Mouse (Mus musculus): Measurements from ENCODE around the gene Slco1b2. TPM values are rescaled to one million over a fixed set of nuclear protein-coding genes. Genes with fewer than 3 reads are reported as not detected.
"Not testable (repeated sequence)": the region's sequence is repeated elsewhere in the genome, so short reads cannot be mapped to it uniquely, and the experiment has no call there.

Gene Slco1b2
- not detected in 2 replicates for polyA plus RNA-seq (2016; fragmentation: Nextera tagmentation; extraction: Ambion mirVana)

- Histone ChIP-seq H3K36me3 (no peaks in the 10 kb centered on the region), H3K4me1 (replicated peaks) (no peaks in the 10 kb centered on the region), H3K27me3 (ENCODE audit: insufficient read depth, poor library complexity, severe bottlenecking) (no peaks in the 10 kb centered on the region), H3K9me3 (no peaks in the 10 kb centered on the region), H3K27ac (no peak within 1 kb of the TSS), H3K4me3 (no peak within 1 kb of the TSS)
- no peak for DNase-seq (ENCODE audit: low spot score)
- 87% methylated on average over 3 of the region's 3 CpGs for WGBS
Measured at GRCm38 (mm10) chr6:141629291-141629690, at the start of gene Slco1b2. Gene Slco1b2, plus strand, starts transcription at chr6:141629518.

GRCm38 (mm10) chr6:141584791-141585403 lies 44.4 kb upstream of the Slco1b2 start:
- WGBS, result 66% methylated on average over 1 of the region's 1 CpGs
- Histone ChIP-seq H3K27ac (no peak overlapping the region), H3K4me1 (replicated peaks) (no peaks in the 10 kb centered on the region), H3K9me3 (no peaks in the 10 kb centered on the region), H3K4me3 (no peak overlapping the region), H3K27me3 (ENCODE audit: insufficient read depth, poor library complexity, severe bottlenecking) (no peaks in the 10 kb centered on the region), H3K36me3 (no peaks in the 10 kb centered on the region)
- no peak for DNase-seq (ENCODE audit: low spot score)

- no peaks in the 10 kb centered on the region for H3K9me3 ChIP-seq
- no peak overlapping the region for H3K4me3 ChIP-seq
- no peak overlapping the region for H3K27ac ChIP-seq
- H3K36me3 ChIP-seq, result no peaks in the 10 kb centered on the region
- WGBS, result 73% methylated on average over 1 of the region's 1 CpGs
- H3K27me3 ChIP-seq (ENCODE audit: insufficient read depth, poor library complexity, severe bottlenecking), result no peaks in the 10 kb centered on the region
- DNase-seq (ENCODE audit: low spot score), result no peak
- H3K4me1 ChIP-seq (replicated peaks), result no peaks in the 10 kb centered on the region
Measured at GRCm38 (mm10) chr6:141590002-141590401, 39.3 kb upstream of the Slco1b2 start.

- not testable (repeated sequence) for H3K4me3 ChIP-seq; H3K9me3 ChIP-seq; H3K4me1 ChIP-seq (replicated peaks); H3K27ac ChIP-seq; DNase-seq (ENCODE audit: low spot score); H3K27me3 ChIP-seq (ENCODE audit: insufficient read depth, poor library complexity, severe bottlenecking); H3K36me3 ChIP-seq
- 63% methylated on average over 4 of the region's 4 CpGs for WGBS
Measured at GRCm38 (mm10) chr6:141590598-141591200, 38.6 kb upstream of the Slco1b2 start.

- no peaks in the 10 kb centered on the region for H3K27me3 ChIP-seq (ENCODE audit: insufficient read depth, poor library complexity, severe bottlenecking)
- 93% methylated on average over 2 of the region's 2 CpGs for WGBS
Measured at GRCm38 (mm10) chr6:141596081-141596480, 33.2 kb upstream of the Slco1b2 start.

GRCm38 (mm10) chr6:141597037-141597436 lies 32.3 kb upstream of the Slco1b2 start:
- 94% methylated on average over 2 of the region's 2 CpGs for WGBS
- no peaks in the 10 kb centered on the region for H3K4me1 ChIP-seq (replicated peaks)
- H3K4me3 ChIP-seq, result no peak overlapping the region
- no peak for DNase-seq (ENCODE audit: low spot score)
- no peaks in the 10 kb centered on the region for H3K36me3 ChIP-seq
- H3K27me3 ChIP-seq (ENCODE audit: insufficient read depth, poor library complexity, severe bottlenecking), result no peaks in the 10 kb centered on the region
- H3K9me3 ChIP-seq, result peaks cover 10% of the 10 kb centered on the region
- H3K27ac ChIP-seq, result no peak overlapping the region

More at GRCm38 (mm10) chr6:141596081-141596480, 33.2 kb upstream of the Slco1b2 start:
- DNase-seq (ENCODE audit: low spot score), result no peak
- H3K4me3 ChIP-seq, result no peak overlapping the region
- no peaks in the 10 kb centered on the region for H3K4me1 ChIP-seq (replicated peaks)
- no peak overlapping the region for H3K27ac ChIP-seq
- no peaks in the 10 kb centered on the region for H3K36me3 ChIP-seq
- H3K9me3 ChIP-seq, result peaks cover 10% of the 10 kb centered on the region

- Histone ChIP-seq H3K4me3 (no peak overlapping the region), H3K9me3 (peaks cover 10% of the 10 kb centered on the region), H3K27ac (no peak overlapping the region), H3K27me3 (ENCODE audit: insufficient read depth, poor library complexity, severe bottlenecking) (no peaks in the 10 kb centered on the region), H3K4me1 (replicated peaks) (no peaks in the 10 kb centered on the region), H3K36me3 (no peaks in the 10 kb centered on the region)
- DNase-seq (ENCODE audit: low spot score), result no peak
- 71% methylated on average over 9 of the region's 9 CpGs for WGBS
Measured at GRCm38 (mm10) chr6:141600940-141601339, 28.4 kb upstream of the Slco1b2 start.

- DNase-seq (ENCODE audit: low spot score), result no peak
- no peaks in the 10 kb centered on the region for H3K9me3 ChIP-seq
- no peak overlapping the region for H3K27ac ChIP-seq
- no peaks in the 10 kb centered on the region for H3K27me3 ChIP-seq (ENCODE audit: insufficient read depth, poor library complexity, severe bottlenecking)
- no peaks in the 10 kb centered on the region for H3K36me3 ChIP-seq
- H3K4me1 ChIP-seq (replicated peaks), result no peaks in the 10 kb centered on the region
- WGBS, result 81% methylated on average over 2 of the region's 2 CpGs
- no peak overlapping the region for H3K4me3 ChIP-seq
Measured at GRCm38 (mm10) chr6:141610702-141611260, 18.5 kb upstream of the Slco1b2 start.

GRCm38 (mm10) chr6:141614017-141614416 lies 15.3 kb upstream of the Slco1b2 start:
- Histone ChIP-seq H3K4me1 (replicated peaks) (no peaks in the 10 kb centered on the region), H3K9me3 (no peaks in the 10 kb centered on the region), H3K27me3 (ENCODE audit: insufficient read depth, poor library complexity, severe bottlenecking) (no peaks in the 10 kb centered on the region), H3K4me3 (no peak overlapping the region), H3K27ac (no peak overlapping the region), H3K36me3 (no peaks in the 10 kb centered on the region)
- no peak for DNase-seq (ENCODE audit: low spot score)

GRCm38 (mm10) chr6:141615348-141615747 lies 14.0 kb upstream of the Slco1b2 start:
- H3K27me3 ChIP-seq (ENCODE audit: insufficient read depth, poor library complexity, severe bottlenecking), result no peaks in the 10 kb centered on the region
- no peak overlapping the region for H3K27ac ChIP-seq
- H3K4me3 ChIP-seq, result no peak overlapping the region
- H3K36me3 ChIP-seq, result no peaks in the 10 kb centered on the region
- H3K4me1 ChIP-seq (replicated peaks), result no peaks in the 10 kb centered on the region
- 88% methylated on average over 3 of the region's 3 CpGs for WGBS
- H3K9me3 ChIP-seq, result no peaks in the 10 kb centered on the region
- DNase-seq (ENCODE audit: low spot score), result no peak

GRCm38 (mm10) chr6:141632935-141633334 lies 3.6 kb downstream of the Slco1b2 start:
- no peak overlapping the region for H3K4me3 ChIP-seq
- H3K9me3 ChIP-seq, result no peaks in the 10 kb centered on the region
- H3K27ac ChIP-seq, result no peak overlapping the region
- H3K27me3 ChIP-seq (ENCODE audit: insufficient read depth, poor library complexity, severe bottlenecking), result no peaks in the 10 kb centered on the region
- 91% methylated on average over 6 of the region's 6 CpGs for WGBS
- no peak for DNase-seq (ENCODE audit: low spot score)
- H3K36me3 ChIP-seq, result no peaks in the 10 kb centered on the region
- H3K4me1 ChIP-seq (replicated peaks), result no peaks in the 10 kb centered on the region

GRCm38 (mm10) chr6:141635250-141635649 lies 5.9 kb downstream of the Slco1b2 start:
- DNase-seq (ENCODE audit: low spot score), result no peak
- no peak overlapping the region for H3K4me3 ChIP-seq
- H3K36me3 ChIP-seq, result no peaks in the 10 kb centered on the region
- WGBS, result 82% methylated on average over 2 of the region's 2 CpGs
- H3K27ac ChIP-seq, result no peak overlapping the region
- H3K4me1 ChIP-seq (replicated peaks), result no peaks in the 10 kb centered on the region
- H3K27me3 ChIP-seq (ENCODE audit: insufficient read depth, poor library complexity, severe bottlenecking), result no peaks in the 10 kb centered on the region
- no peaks in the 10 kb centered on the region for H3K9me3 ChIP-seq

- Histone ChIP-seq H3K36me3 (no peaks in the 10 kb centered on the region), H3K9me3 (no peaks in the 10 kb centered on the region), H3K4me1 (replicated peaks) (no peaks in the 10 kb centered on the region), H3K4me3 (no peak overlapping the region), H3K27me3 (ENCODE audit: insufficient read depth, poor library complexity, severe bottlenecking) (no peaks in the 10 kb centered on the region), H3K27ac (no peak overlapping the region)
- DNase-seq (ENCODE audit: low spot score), result no peak
- 68% methylated on average over 1 of the region's 1 CpGs for WGBS
Measured at GRCm38 (mm10) chr6:141640639-141641038, 11.3 kb downstream of the Slco1b2 start.
